Mouse (Mus musculus) heart, embryonic 14.5 days (tissue): ENCODE results near the gene Nostrin. TPM values are rescaled to one million over a fixed set of nuclear protein-coding genes. Genes with fewer than 3 reads are reported as not detected.

Source experiments
- ATAC-seq: fragments of 200-750 bp; cut with Nextera tagmentation; 2 replicates; pipeline ENCODE4 v1.8.0; 2017; ENCODE audit warnings: low read depth, moderate TSS enrichment; ENCODE audit not compliant: insufficient number of reproducible peaks, insufficient read depth, low FRiP score
- H3K27ac ChIP-seq, 2 experiments: fragments of 200-500 bp in 1 of 2; fragments of 300-500 bp in 1 of 2; sonication (generic) in 1 of 2; replicated peaks in 1 of 2; 2 replicates each; pipeline ENCODE4 v1.5.1; 2012 to 2014; ENCODE audit warnings: low read depth in 2 of 2, low read length in 2 of 2, control low read depth in 1 of 2, mild to moderate bottlenecking in 1 of 2, mixed read lengths in 1 of 2; ENCODE audit not compliant: control insufficient read depth in 1 of 2, insufficient read depth in 1 of 2
- H3K27me3 ChIP-seq: fragments of 300-500 bp; sonication (generic); 2 replicates; pipeline ENCODE4 v1.6.1; 2014; ENCODE audit warnings: mild to moderate bottlenecking, low read length, control low read depth; ENCODE audit not compliant: control insufficient read depth, insufficient read depth
- H3K36me3 ChIP-seq: fragments of 300-500 bp; sonication (generic); 2 replicates; pipeline ENCODE4 v1.6.1; 2014; ENCODE audit warnings: mild to moderate bottlenecking, control low read depth, low read length, mixed read lengths; ENCODE audit not compliant: control insufficient read depth, insufficient read depth
- H3K4me1 ChIP-seq, 2 experiments: fragments of 200-500 bp in 1 of 2; fragments of 300-500 bp in 1 of 2; sonication (generic) in 1 of 2; 2 replicates each; pipeline ENCODE4 v1.6.1; 2012 to 2014; ENCODE audit warnings: low read length in 2 of 2, control low read depth in 1 of 2, mixed read lengths in 1 of 2; ENCODE audit not compliant: control insufficient read depth in 2 of 2, insufficient read depth in 2 of 2
- H3K4me2 ChIP-seq: fragments of 300-500 bp; sonication (generic); 2 replicates; pipeline ENCODE4 v1.6.1; 2014; ENCODE audit warnings: mild to moderate bottlenecking, low read length
- H3K4me3 ChIP-seq, 2 experiments: fragments of 200-500 bp in 1 of 2; fragments of 300-500 bp in 1 of 2; sonication (generic) in 1 of 2; 2 replicates each; pipeline ENCODE4 v1.5.1; 2012 to 2014; ENCODE audit warnings: low read length in 2 of 2, mild to moderate bottlenecking in 2 of 2, control low read depth in 1 of 2, low read depth in 1 of 2, moderate library complexity in 1 of 2; ENCODE audit not compliant: control insufficient read depth in 1 of 2, insufficient read depth in 1 of 2
- H3K9ac ChIP-seq: fragments of 300-500 bp; sonication (generic); 2 replicates; pipeline ENCODE4 v1.6.1; 2014; ENCODE audit warnings: mild to moderate bottlenecking, low read length
- H3K9me3 ChIP-seq: fragments of 300-500 bp; sonication (generic); 2 replicates; pipeline ENCODE4 v1.6.1; 2016; ENCODE audit warnings: low read length, control low read depth; ENCODE audit not compliant: control insufficient read depth
- WGBS: fragments of 180-500 bp; shearing (Covaris S2); extraction: QIAGEN DNeasy Blood & Tissue Kit; methylation state at CpG from one replicate; pipeline ENCODE4 v1.1.7; 2014; 5-methylcytosine and 5-hydroxymethylcytosine counted together
- polyA plus RNA-seq: library from polyadenylated mRNA; unstranded; fragments of >200 nt; fragmentation: Nextera tagmentation; extraction: Ambion mirVana; gene quantifications from 2 replicates; pipeline ENCODE4 v1.2.1, GENCODE M21; 2014

Gene Nostrin
- polyA plus RNA-seq, 1 experiment from 2014 or later, result 3.5 TPM

DNA sequence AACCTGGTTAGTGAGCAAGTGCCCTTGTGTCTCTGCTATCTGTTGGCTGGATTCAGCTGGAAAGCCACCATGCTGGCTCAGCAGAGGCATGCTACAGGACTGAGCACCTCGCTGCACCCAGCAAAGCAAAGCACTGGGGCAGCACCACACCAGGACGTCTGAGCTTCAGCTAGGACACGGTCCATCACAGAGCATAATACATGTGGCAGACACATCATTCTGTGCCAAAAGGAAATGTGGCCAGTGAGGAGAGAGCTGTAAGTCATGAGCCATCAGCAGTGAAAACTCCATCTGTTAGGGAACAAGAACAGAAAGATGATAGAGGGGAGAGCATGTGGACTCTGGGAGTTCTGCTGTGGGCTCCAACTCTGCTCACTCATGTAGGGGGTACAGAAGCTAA is 19.7 kb upstream of the Nostrin start:
- no peak for ATAC-seq
- no peaks in the 10 kb centered on the region for H3K27me3 ChIP-seq
- no peaks in the 10 kb centered on the region for H3K4me1 ChIP-seq
- H3K9me3 ChIP-seq, result peaks cover 6% of the 10 kb centered on the region
- H3K27ac ChIP-seq, result no peak overlapping the region
- H3K4me3 ChIP-seq, result no peak overlapping the region
- peaks cover 7% of the 10 kb centered on the region for H3K36me3 ChIP-seq
- H3K4me2 ChIP-seq, result no peak overlapping the region
- WGBS, result 83% methylated on average over 3 of the region's 3 CpGs
- H3K9ac ChIP-seq, result no peak overlapping the region

DNA sequence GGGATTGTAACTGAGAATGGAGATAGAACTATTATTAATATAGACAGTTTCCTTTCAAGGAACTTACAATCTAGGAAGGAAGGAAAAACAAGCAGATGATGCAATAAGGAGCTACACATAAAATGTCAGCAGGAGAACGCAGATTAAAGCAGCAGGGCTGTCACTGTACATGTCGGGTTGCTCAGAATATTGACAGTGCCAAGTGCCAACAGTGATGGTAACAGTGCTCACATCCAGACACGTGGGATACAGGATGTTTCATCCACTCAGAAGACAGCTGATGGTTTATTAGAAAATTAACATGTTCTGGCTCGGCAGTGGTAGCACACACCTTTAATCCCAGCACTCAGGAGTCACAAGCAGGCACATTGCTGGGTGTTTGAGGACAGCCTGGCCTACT is 18.8 kb upstream of the Nostrin start:
- Histone ChIP-seq H3K36me3 (peaks cover under 1% of the 10 kb centered on the region; the same call in 1 of the 2 replicates), H3K4me1 (no peaks in the 10 kb centered on the region), H3K4me2 (no peak overlapping the region), H3K9ac (no peak overlapping the region), H3K27me3 (no peaks in the 10 kb centered on the region), H3K9me3 (peaks cover 6% of the 10 kb centered on the region), H3K4me3 (no peak overlapping the region), H3K27ac (no peak overlapping the region)
- no peak for ATAC-seq
- WGBS, result 68% methylated on average over 4 of the region's 4 CpGs

DNA sequence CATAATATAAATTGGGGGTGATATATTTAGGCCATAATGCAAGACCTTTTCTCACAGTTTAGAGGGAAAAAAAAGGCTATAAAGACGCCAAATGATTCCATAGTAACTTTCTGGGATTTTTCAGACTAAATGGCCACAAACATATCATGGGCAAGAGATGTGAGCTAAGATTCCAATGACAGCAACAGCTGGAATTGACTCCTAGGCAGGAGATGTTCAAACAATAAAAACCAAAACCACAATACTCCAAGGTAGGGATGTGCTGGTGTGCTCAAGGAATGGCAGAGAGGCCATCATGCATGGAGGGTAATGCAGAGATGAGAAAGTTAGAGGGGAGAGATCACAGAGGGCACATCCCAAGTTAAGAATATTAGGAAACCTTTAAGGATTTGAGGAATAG is 16.6 kb upstream of the Nostrin start:
- no peak overlapping the region for H3K9ac ChIP-seq
- H3K4me3 ChIP-seq, result no peak overlapping the region
- H3K9me3 ChIP-seq, result peaks cover 6% of the 10 kb centered on the region
- H3K27ac ChIP-seq, result no peak overlapping the region
- no peaks in the 10 kb centered on the region for H3K27me3 ChIP-seq
- H3K4me2 ChIP-seq, result no peak overlapping the region
- peaks cover 6 to 12% of the 10 kb centered on the region in 2 experiments; a peak in 3 of 4 replicates for H3K4me1 ChIP-seq
- H3K36me3 ChIP-seq, result no peaks in the 10 kb centered on the region; the same call in 1 of the 2 replicates
- ATAC-seq, result no peak
- 87% methylated on average over 1 of the region's 1 CpGs for WGBS

DNA sequence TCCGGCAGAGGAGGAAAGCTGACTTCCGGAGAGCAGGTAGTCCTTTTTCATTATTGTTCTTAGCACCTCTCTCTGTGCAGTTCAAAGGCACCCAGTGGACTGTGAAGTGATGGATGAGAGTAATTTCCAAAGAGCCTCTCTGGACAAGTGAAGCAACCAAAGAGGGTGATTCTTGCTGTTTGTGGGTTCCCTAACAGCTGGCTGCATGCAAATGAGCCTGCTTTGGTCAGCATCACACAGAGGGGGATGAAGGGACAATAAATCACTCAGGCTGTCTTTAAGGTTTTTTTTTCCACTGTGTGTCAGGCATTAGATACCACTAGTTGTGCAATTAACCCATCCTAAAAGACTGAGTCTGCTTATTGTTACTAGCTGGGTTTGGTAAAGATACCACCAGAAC is 15.9 kb upstream of the Nostrin start:
- ATAC-seq, result no peak
- no peaks in the 10 kb centered on the region for H3K27me3 ChIP-seq
- 74% methylated on average over 2 of the region's 2 CpGs for WGBS

DNA sequence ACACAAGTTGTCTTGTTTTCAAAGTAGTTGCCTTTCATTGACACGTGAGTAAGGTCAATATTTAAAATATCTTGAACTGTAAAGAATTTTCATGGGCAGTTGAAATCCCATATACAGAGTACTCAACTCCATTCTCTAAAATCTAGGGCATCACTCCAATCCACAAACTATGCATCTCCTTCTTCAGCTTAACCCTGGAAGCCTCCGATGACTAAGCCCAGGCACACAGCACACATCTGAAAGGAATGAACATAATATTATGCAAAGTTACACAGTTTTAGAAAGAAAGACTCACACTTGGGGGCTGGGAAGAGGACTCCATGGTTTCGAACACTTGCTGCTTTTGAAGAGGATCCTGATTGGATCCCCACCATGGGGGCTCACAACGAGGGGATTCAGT is 13.9 kb upstream of the Nostrin start:
- no peaks in the 10 kb centered on the region for H3K9me3 ChIP-seq
- H3K36me3 ChIP-seq, result no peaks in the 10 kb centered on the region
- peaks cover 6 to 12% of the 10 kb centered on the region in 2 experiments; a peak in 3 of 4 replicates for H3K4me1 ChIP-seq
- no peaks in the 10 kb centered on the region for H3K27me3 ChIP-seq
- H3K4me3 ChIP-seq, result no peak overlapping the region
- no peak for ATAC-seq
- H3K27ac ChIP-seq, result no peak overlapping the region
- H3K9ac ChIP-seq, result no peak overlapping the region
- WGBS, result 84% methylated on average over 4 of the region's 4 CpGs
- H3K4me2 ChIP-seq, result no peak overlapping the region

More for the DNA sequence above, 15.9 kb upstream of the Nostrin start:
- H3K4me1 ChIP-seq, result peaks cover 6 to 12% of the 10 kb centered on the region in 2 experiments; a peak in 3 of 4 replicates
- H3K36me3 ChIP-seq, result no peaks in the 10 kb centered on the region; the same call in 1 of the 2 replicates
- H3K9ac ChIP-seq, result no peak overlapping the region
- H3K27ac ChIP-seq, result no peak overlapping the region
- H3K9me3 ChIP-seq, result peaks cover 6% of the 10 kb centered on the region
- no peak overlapping the region for H3K4me3 ChIP-seq
- H3K4me2 ChIP-seq, result no peak overlapping the region

DNA sequence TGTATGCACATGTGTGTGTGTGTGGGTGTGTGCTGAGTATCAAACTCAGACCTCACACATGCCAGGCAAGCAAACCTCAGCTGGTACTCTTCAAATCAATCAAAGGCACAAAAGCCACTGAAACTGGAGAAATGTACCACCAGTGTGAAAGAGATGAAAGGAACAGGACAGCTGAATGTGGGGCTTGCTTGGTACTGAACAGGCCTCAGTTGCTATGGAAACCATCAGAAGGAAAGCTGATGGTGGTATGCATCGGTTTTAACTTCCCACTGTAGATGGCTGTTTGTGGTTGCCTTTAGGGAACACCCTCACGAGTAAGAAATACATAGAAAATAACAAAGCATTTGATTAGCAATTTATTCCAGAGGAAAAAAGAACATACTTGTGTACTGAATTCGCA is 10.2 kb upstream of the Nostrin start:
- Histone ChIP-seq H3K4me2 (no peak overlapping the region), H3K9ac (no peak overlapping the region), H3K36me3 (no peaks in the 10 kb centered on the region), H3K27ac (no peak overlapping the region), H3K4me3 (no peak overlapping the region), H3K9me3 (no peaks in the 10 kb centered on the region), H3K4me1 (peaks cover 10 to 18% of the 10 kb centered on the region in 2 experiments; a peak in 3 of 4 replicates), H3K27me3 (no peaks in the 10 kb centered on the region)
- WGBS, result 80% methylated on average over 3 of the region's 3 CpGs
- no peak for ATAC-seq

DNA sequence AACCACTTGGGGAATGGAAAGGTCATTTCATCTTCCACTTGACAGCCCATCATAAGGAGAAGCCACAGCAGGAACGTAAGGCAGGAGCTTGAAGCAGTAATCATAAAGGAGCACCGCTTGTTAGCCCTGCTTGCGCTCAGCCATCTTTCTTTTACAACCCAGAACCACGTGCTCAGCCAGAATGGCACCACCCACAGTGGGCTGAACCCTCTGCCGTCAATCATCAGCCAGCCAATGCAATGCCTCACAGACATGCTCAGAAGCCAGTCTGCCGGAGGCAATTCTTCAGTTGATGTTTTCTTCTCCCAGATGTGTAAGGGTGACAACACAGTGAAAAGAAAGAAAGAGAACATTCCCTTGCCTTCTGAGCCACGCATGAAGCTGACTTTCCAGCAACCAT is 7.3 kb upstream of the Nostrin start:
- WGBS, result 80% methylated on average over 7 of the region's 7 CpGs
- Histone ChIP-seq H3K9ac (no peak overlapping the region), H3K9me3 (no peaks in the 10 kb centered on the region), H3K4me3 (no peak overlapping the region), H3K27me3 (no peaks in the 10 kb centered on the region), H3K4me2 (no peak overlapping the region), H3K36me3 (no peaks in the 10 kb centered on the region), H3K27ac (no peak overlapping the region), H3K4me1 (peaks cover 6 to 9% of the 10 kb centered on the region in 2 experiments; a peak in 3 of 4 replicates)
- no peak for ATAC-seq

DNA sequence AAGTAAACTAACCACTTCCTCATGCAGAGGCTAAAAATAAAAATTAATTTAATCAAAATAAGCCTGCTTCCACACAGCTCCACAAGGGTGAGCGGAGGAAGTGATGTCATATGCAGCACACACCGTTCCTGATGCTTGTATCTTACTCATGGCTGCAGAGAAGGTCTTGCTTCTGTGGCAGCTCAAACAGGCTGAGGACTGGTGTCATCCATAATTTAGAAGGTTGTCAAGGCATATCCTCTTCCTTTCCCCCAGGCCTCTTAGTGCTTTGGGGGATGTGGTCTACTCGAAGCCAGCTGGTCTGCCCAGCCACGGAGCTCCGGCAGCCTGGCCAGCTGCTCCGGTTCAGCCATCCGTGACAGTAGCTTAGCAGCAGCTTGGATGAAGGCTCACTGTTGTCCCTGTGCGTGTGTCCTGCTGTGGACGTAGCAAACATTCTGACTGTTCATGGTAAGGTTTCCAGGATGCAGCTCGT is 6.6 kb upstream of the Nostrin start:
- Histone ChIP-seq H3K36me3 (no peaks in the 10 kb centered on the region), H3K4me2 (no peak overlapping the region), H3K27ac (peak overlapping the region; percentile 51 to 64; a peak in 3 of 4 replicates), H3K9ac (no peak overlapping the region), H3K27me3 (no peaks in the 10 kb centered on the region), H3K9me3 (no peaks in the 10 kb centered on the region), H3K4me1 (peaks cover 3 to 6% of the 10 kb centered on the region in 2 experiments; a peak in 3 of 4 replicates), H3K4me3 (no peak overlapping the region)
- 0 out of 2 replicates have a peak, but pooled peaks have one; percentile 47 for ATAC-seq
- 71% methylated on average over 10 of the region's 10 CpGs for WGBS
